Mouse (Mus musculus): ENCODE data around the gene Hist1h2be.
"Not testable (repeated sequence)": the region's sequence is repeated elsewhere in the genome, so short reads cannot be mapped to it uniquely, and the experiment has no call there.

DNA sequence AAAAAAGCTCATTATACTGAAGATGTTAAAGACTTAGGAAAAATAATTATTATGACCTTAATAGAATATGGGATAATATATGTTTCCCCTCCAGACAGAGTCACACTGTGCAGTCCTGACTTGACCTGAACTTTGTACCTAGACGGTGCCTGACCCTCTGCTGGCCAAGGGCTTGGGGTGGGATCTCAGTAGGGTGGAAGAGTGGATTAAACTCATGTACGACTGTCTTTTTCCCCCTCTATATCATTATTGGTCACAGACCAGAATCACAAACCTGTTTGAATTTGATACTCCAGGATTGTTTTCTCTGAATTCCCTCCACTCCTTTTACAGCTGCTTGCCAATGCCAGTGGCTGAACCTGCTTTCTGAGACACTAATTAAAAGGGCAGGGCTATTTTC lies 60.2 kb downstream of the Hist1h2be start:
- TF ChIP-seq CTCF (IDR thresholded peaks at IDR 0.05; ENCODE audit: control insufficient read depth, insufficient read depth, low read length); POLR2A (IDR thresholded peaks at IDR 0.05; ENCODE audit: borderline replicate concordance, control insufficient read depth, low read depth, low read length): not testable (repeated sequence)
